Mouse (Mus musculus): ENCODE measurements around the gene Cmtm2b.
"Not testable (repeated sequence)": the region's sequence is repeated elsewhere in the genome, so short reads cannot be mapped to it uniquely, and the experiment has no call there.

The Cmtm2b gene

DNA sequence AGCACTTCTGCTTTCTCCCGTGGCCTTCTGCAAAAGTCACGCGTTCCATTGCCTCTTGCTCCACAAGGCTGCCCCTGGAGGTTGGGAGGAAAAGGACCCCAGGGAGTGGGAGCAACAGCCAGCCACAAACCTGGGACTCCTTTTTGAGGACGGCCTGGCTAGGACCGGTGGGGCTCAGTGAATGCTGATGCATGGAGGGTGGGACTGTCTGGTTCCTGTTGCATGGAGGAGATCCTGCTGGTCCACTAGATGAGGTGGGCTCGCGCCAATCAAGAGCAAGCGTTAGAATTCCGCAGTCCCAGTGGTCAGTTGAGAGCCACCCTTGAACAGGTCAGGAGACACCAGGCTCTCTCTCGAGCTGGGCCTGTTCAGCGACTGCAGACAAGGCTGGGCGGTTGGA, at the start of gene Cmtm2b:
Gene Cmtm2b, plus strand, starts transcription at position 301 of the 400 bp plus-strand sequence.
- not testable (repeated sequence) for DNase-seq

DNA sequence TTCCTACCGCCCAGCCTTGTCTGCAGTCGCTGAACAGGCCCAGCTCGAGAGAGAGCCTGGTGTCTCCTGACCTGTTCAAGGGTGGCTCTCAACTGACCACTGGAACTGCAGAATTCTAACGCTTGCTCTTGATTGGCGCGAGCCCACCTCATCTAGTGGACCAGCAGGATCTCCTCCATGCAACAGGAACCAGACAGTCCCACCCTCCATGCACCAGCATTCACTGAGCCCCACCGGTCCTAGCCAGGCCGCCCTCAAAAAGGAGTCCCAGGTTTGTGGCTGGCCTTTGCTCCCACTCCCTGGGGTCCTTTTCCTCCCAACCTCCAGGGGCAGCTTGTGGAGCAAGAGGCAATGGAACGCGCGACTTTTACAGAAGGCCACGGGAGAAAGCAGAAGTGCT, 28.9 kb upstream of the Cmtm2b start, which contains the start of gene Cmtm2a:
Gene Cmtm2a, minus strand, starts transcription at position 101 of the 400 bp plus-strand sequence.
- DNase-seq, result not testable (repeated sequence)

DNA sequence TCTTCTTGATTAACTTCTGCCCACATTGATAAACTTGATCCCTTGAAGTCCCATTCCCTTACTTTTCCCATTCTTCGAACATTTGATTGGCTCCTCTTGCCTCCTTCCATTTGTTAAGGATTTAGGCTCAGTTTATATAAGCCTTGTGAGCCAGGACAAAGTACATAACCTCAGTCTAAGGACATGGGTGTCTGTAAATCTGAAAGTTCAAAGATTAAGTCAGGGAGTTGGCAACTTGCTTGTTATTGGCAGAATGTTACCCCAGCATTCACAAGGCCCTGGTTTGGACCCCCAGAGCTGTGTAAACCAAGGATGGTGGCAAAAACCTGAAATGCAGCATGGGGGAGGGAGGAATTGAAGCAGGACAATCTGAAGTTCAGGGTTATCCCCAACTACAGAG, 27.6 kb upstream of the Cmtm2b start:
- no peak for DNase-seq

DNA sequence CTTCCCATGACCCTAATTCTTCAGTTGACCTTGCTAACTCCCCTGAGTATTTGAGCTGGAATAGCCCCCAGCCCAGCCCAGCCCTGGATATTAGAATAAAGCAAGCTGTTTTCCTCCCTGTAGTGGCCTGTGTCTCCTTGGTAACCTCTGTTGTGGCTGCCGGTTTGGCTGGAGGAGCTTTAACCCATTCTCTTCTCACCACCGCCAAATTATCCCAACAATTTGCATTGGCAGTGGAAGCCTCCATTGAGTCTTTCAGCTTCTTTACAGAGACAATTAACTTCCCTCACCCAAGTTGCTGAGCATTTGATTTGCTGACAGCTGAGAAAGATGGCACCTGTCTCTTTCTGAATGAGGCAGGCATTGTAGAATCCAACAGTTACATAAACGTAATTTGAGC, 20.5 kb upstream of the Cmtm2b start:
- not testable (repeated sequence) for DNase-seq

DNA sequence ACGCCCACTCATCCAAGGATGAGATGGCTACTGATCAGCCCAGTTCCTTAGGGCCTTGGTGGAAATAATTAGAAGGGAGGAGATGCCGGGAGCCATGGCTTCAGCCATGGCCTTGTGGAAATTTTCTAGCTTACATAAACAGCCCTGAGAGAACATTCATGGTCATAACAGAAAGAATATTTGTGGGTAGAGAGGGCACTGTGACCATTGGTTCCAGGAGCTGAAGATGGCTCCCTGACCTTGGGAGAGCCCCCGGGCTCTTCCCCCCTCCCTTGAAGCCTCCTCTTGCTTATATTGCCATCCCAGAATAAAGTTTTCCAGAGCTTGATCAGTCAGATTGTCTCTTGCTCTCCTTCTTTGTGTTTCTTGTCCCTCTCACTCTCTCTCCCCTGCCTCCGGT, 19.5 kb upstream of the Cmtm2b start:
- DNase-seq, result not testable (repeated sequence)

DNA sequence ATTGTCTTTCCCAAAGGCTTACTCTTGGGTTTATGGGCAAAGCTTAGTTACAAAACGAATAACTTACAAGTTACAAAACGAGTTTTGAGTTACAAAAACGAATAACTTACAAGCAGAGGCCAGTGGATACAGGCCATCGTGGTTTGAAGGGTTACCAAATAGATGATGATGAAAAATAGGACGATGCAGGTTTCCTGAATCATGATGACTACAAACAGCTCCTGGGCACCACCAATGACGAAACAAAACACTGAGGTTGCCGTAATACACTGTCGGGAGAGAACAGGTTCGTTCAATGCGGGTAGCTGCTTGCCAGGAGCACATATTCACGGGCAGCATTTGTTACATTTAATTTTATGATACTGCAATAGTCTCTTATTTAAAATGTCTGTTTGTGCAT, 17.1 kb upstream of the Cmtm2b start:
- no peak for DNase-seq

DNA sequence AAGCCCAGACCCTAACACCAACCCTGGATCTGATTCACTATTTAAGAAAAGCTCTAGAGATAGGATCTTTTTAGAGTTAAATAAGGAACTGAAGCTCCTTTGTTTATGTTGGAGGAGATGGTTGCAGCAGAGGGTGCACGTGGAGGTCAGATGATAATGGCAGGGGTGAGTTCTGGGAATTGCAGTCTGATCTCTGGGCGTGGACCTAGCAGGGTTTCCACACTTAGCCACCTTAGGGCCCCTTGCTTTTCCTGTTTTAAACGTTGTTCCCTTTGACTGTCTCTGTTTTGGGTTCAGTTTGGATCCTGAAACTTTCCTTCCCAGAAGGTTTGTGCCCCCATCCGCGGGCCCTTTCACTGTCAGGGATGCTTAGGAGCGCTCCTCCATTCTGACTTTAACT, 13.7 kb upstream of the Cmtm2b start:
- DNase-seq, result not testable (repeated sequence)

DNA sequence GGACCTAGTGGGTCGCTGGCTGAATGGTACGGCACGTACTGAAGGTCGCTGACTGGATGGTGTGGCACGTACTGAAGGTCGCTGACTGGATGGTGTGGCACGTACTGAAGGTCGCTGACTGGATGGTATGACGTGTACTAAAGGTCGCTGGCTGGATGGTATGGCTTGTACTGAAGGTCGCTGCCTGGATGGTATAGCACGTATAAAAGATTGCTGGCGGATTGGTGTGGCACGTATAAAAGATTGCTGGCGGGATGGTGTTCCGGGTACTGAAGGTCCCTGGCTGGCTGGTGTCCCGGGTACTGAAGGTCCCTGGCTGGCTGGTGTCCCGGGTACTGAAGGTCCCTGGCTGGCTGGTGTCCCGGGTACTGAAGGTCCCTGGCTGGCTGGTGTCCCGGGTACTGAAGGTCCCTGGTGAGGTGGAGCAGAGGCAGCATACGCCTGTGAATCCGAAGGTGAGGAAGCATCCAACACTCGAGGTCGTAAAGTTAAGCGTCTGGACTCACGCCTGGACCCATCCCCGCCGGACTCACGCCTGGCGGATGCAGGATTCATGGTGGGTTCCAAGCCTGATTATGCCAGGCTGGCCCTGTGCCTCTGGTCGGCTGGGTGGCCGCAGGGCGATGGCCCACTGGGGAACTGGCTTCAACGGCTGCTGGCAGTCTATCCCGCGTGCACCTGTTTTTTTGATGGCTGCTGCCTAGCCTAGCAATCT, 12.4 kb upstream of the Cmtm2b start, which contains the start of the genes Gm45711 and Cmtm1:
Gene Gm45711, minus strand, starts transcription at position 641 of the 715 bp plus-strand sequence.
Gene Cmtm1, minus strand, starts transcription at position 705 of the 715 bp plus-strand sequence.
- peak; percentile 25 to 29 for DNase-seq

DNA sequence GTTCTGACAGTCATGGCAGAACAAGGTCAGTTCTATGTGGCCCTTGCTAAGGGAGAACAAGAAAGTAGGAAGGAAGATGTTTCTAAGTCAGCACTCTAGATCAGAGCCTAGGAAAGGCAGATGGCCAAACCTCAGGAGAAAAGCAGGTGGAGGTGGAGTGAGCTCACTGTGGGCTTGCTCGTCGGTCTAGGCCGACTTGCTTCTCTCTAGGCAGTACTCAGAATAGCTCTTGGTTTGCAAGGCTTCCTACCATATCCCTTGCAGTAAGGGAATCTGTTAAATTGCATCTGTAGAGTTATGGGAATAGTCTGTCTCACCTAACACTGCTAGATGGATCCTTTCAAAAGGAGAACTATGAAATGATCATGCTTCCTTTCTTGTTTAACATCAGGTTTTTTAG, 10.0 kb upstream of the Cmtm2b start:
- DNase-seq, result not testable (repeated sequence)

DNA sequence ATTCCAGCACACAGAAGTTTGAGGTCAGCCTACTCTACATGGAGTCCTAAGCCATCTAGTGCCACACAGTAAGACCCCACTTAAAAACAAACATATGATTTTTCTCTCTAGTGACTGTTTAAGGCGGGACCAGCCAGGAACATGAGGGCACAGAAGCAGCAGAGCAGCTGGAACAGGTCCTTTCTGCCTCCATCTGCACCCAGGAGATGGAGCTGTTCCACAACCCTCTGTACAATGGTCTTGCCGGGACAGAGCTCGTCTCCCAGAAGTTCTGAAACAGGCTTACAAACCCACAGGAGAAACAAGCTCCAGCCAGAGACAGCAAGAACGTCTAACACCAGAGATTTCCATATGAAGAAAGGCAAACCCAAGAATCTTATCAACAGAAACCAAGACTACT, 8.7 kb upstream of the Cmtm2b start:
- no peak for DNase-seq

DNA sequence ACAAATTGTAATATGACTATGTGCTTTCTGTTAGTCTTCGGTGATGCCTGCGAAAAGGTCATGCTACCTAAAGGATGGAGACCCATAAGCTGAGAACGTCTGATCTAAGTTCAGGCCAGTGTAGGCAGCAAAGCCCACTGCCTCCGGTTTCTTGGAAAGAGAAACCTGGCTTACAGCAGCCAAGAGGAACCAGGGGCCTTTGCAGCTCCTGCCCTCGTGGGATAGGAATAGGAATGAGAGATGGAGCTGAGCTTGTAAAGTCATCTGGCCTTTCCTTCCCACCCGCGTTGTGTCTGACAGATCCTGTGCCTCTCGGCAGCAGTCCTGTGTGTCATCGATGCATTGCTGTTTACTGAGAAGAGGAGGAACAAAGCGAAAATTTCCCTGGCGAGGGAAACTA, 763 bp upstream of the Cmtm2b start, which contains the start of gene Gm11020:
Gene Gm11020, plus strand, starts transcription at position 301 of the 400 bp plus-strand sequence.
- DNase-seq, result not testable (repeated sequence)

DNA sequence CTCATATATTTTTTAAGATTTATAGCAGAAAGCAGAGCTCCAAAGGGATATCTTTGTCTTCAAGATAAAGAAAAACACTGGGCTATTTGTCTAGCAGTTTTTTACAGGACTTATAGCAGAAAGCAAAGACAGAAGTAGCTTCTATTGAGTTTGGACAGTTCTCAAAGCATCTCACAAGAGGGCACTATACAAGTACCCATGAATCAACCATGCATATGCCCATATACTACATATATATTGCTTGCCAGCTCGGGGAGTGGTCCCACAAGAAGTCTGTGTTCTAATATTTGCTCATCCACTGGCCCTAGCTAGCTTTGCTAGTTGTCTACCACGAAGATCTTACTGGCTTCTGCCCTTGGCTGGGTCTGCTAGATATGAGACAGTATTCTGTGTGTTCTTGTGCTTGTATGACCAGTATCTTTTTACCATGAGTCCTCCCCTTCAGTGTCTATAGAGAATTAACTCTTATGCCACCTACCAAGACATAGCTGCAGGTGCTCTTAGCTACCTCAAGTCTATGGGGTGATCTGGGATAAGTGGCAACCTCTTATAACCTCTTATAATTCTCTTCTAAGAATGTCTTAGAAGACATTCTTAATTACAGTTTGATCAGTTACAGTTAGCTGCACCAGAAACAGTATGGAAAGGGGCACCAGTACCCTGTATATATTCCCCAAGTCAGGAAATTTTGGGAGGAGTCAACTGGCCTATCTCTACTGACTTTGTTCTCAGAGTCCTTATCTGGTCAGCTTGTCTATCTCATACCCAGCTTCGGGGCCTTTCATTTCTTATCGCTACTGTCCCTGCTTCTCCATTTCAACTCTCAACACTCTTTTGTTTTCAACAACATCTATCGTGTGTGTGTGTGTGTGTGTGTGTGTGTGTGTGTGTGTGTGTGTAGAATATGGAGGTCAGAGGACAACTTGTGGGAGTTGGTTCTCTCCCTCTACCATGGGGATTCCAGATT, 10.9 kb downstream of the Cmtm2b start:
- DNase-seq, result no peak

DNA sequence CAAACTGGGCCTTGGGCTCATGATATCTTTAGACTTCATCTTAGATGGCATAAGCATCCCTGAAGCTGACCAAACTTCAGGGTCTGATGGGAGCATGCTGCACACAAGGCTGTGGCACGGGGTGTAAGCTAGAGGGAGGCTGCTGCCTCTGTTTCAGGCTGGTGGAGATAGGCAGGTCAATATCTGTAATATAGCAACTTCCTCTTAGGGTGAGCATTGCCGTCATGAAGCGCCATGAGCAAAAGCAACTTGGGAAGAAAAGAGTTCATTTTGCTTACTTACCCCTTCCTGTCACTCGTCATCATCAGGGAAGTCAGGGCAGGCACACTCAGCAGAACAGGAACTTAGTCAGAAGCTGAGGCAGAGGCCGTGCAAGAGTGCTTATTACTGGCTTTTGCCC, 11.8 kb downstream of the Cmtm2b start:
- no peak for DNase-seq

DNA sequence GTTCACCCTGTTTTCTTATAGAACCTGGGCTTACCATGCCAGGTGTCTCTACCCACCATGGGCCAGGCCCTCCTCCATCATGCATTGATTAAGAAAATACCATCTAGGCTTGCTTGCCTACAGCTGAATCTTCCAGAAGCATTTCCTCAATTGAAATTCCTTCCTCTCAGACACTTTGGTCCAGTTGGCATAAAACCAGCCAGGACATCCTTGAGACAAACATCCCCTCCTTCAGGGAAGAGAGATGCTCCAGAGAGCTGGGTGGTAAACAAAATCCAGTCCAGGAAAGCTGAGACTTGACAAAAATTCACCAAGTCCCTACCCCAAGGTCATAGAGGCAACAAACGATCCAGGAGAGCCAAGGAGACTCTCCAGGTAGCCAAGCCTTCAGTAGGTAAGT, 12.2 kb downstream of the Cmtm2b start:
- no peak for DNase-seq

DNA sequence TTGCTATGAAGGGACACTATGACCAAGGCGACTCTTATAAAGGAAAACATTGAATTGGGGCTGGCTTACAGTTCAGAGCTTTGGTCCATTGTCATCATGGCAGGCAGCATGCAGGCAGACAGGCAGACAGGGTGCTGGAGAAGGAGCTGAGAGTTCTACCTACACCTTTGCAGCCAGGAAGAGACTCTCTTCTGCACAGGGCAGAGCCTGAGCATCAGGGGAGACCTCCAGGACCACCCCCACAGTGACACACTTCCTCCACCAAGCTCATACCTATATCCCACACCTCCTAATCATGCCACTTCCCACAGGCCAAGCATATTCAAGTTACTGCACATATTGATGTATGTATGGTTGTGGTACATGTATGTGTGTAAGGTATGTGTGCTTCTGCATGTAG, 14.8 kb downstream of the Cmtm2b start:
- DNase-seq, result no peak

DNA sequence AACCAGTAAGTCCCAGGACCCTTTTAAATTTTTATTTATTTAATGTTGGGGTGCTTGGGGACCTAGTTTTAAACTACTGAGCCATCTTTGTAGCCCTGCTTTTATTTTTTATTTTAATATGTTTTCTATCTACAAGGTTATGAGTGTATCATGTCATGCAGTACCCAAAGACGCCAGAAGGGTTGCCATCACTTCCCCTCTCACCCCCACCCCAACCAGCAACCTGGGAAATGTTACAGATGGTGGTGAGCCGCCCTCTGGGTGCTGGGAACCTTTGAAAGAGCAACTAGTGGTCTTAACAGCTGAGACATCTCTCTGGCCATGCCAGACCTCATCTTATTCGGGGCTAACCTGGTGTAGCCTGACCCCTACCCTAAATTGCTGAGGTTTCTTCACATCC, 15.9 kb downstream of the Cmtm2b start:
- no peak for DNase-seq

DNA sequence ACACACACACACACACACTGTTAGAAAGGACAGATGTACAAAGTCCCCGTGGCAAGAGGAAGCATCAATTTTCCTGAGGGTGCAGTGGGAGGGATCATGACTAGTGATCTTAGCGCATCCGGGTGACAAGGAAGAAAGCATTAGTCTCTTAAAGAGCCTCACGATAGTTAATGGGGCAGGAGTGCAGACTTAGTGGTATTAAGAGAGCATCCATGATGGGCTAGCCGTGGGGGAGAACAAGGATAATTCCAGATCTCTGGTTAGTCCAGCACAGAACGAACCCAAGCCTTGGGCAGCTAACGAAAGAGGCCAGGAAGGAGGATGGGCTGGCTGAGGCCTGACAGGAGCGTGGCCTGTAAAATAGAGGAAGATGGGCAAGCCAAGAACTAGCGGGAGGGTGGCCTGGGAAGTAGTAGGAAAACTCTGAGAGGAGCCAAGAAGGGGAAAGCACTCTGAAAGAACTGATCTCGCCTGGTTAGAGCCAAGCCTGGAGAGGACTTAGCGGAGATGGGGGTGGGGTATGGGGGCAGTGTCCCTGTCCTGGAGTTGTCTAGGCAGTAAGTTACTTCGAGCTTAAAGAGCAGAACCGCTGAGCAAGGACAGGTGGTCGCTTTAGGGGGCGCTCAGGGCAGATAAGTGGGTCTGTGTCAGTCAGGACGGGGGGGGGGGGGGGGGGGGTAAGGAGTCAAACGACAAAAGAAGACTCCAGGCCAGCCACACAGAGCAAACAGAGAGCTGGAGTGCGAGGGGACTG, 17.4 kb downstream of the Cmtm2b start, which contains the start of gene Cmtm3:
Gene Cmtm3, plus strand, starts transcription at position 182 of the 754 bp plus-strand sequence.
- DNase-seq, result no peak

DNA sequence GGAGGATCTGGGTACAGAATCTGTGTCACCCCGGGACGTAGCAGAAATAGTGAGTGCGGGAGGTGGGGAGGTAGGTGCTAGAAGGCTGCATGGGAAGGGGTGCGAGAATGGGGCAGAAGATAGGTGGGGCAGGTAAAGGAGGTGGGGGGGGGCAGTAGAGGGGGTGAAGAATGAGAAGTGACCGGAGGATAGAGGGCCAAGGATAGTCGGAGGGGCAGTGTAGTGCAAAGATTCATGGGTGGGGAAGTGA, 17.9 kb downstream of the Cmtm2b start:
- no peak for DNase-seq

DNA sequence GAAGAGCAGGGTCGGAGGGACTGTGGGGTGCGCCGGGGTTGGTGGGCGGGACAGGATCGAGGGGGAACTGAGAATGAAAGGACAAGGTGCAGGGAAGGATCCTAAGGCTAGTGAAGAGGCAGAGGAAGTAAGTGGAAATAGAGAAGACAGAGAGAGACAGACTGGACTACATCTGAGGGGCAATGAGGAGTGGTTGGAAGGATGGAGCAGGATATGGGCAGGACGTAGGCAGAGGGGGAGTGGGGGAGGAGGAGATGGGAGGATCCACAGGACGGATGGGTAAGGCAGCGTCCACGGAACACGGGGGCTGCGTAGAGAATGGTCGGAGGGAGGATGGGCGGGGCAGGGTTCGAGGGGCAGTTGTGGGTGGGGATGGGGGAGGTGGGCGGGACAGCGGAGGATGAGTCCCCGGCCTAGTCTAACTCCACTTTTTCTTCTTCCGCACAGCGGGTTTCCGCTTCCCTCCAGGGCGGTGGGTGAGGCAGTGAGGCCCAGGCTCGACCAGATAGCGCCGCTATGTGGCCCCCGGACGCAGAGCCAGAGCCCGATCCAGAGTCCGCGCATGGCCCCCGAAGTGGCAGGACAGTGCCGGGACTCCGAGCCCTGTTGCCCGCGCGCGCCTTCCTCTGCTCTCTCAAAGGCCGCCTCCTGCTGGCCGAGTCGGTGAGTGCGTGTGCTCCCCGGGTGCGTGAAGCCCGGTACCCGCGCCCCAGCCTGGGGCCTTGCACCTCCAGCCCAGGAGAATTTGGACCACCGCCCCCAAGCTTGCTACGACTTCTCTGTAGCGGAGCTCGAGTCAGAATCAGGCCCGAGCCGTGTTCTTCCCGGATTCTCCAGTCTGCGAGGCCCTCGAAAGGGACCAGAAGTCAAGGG, 18.4 kb downstream of the Cmtm2b start:
- DNase-seq, result peak; percentile 48 to 62

DNA sequence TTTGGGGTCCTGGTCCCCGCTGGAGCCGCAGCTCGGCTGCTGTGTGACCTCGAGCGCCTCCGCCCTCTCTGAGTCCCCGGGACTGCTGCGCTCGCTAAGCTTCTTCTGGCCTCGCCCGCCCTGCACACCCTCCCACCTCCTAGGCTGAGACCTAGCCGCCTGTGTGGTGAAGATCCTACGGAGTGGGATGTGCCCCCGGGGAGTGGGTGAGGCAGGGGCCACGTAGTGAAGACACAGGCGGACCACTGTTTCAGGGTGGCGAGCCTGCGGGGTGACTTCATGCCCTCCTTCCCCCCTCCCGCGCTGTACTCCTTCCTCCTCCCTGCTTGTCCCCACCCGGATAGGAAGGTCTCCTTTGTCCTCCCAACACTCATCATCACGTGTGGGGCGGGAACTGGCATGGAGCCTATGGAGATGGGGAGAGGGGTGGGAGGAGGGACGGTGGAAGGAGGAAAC, 19.1 kb downstream of the Cmtm2b start:
- DNase-seq, result no peak

DNA sequence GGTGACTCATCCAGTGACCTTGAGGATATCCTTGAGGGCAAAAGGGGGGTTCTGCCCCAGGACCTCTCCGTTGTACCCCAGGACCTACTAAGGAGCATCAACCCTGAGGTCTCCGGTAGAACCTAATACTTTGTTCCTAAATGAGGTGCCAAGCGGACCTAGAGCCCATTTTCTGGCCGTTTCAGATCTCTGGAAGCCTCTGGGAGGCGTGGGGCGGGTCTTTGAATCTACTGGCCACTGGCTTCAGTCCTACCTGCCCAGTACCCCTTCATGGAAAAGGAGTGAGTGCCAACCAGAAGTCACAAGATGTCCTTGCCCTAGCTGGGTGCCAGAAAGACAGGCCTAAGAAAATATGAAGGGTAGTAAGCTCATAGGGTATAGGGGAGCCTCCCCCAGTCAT, 19.6 kb downstream of the Cmtm2b start:
- DNase-seq, result no peak

DNA sequence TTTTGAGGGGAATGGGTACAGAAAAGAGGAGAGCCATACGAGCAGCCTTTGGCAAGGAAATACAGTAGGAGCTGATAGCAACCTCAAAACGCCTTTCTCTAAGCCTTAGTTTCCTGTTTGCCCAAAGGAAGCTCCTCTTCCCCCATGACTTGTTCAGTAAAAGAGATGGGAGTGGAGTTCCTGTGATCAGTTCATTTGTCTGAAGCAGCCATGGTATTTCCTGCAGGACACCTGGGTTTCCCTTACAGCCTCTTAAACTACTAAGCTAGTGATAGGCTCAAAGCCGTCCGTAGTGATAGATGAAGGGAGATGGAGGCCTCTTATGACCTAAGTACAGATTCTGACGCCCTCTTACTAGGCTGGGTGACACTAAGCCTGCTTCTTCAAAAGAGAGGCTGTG, 20.4 kb downstream of the Cmtm2b start:
- DNase-seq, result no peak

All from cerebellum, postnatal 36 days (tissue).